8 mouse cellular contexts compared by ENCODE assay signal in genomic region chr7:141070058-141070862, GRCm38 (mm10). TPM values are rescaled to one million over a fixed set of nuclear protein-coding genes. Genes with fewer than 3 reads are reported as not detected.
DNase-seq lines count a peak whose midpoint lies in the region; ATAC-seq and TF ChIP-seq lines count a peak whose summit lies in the region.

No protein-coding gene starts in this region.

- peak; percentile 77 for DNase-seq in NIH3T3 (ENCODE audit: low read depth)
- DNase-seq in c-Kit-positive CD71-positive TER-119-positive erythroid progenitor cells, embryonic 14.5 days (ENCODE audit: low spot score): peak; percentile 72
- peak; percentile 89 for DNase-seq in forebrain, embryonic 11.5 days (ENCODE audit: low spot score)
- DNase-seq in heart, postnatal 14 days: peak; percentile 71 to 82
- DNase-seq in large intestine, adult 2 months (ENCODE audit: low read depth, low spot score): peak; percentile 79
- DNase-seq in lung, adult 2 months: peak; percentile 68
- peak; percentile 68 to 72 for DNase-seq in thymus, postnatal 36 days

- H3K4me1 ChIP-seq in forebrain, embryonic 11.5 days (replicated peaks; ENCODE audit: control insufficient read depth, insufficient read depth, low read length): 0 out of 2 replicates have a peak, but pooled peaks cover 3% of the 10 kb centered on the region
- H3K4me1 ChIP-seq in lung, adult 2 months (ENCODE audit: control insufficient read depth, insufficient read depth, low read length): no peaks in the 10 kb centered on the region
- H3K4me1 ChIP-seq in neural tube, embryonic 15.5 days: peaks cover 29% of the 10 kb centered on the region

- H3K4me2 ChIP-seq in forebrain, embryonic 11.5 days (ENCODE audit: low read depth, low read length, severe bottlenecking): peak overlapping the region; percentile 59
- peak overlapping the region; percentile 84 for H3K4me2 ChIP-seq in neural tube, embryonic 15.5 days

- H3K27me3 ChIP-seq in forebrain, embryonic 11.5 days (ENCODE audit: control insufficient read depth, insufficient read depth, low read length): peaks cover 10% of the 10 kb centered on the region; the same call in 1 of the 2 replicates
- peaks cover 6% of the 10 kb centered on the region for H3K27me3 ChIP-seq in neural tube, embryonic 15.5 days (replicated peaks)

- no peaks in the 10 kb centered on the region for H3K9me3 ChIP-seq in forebrain, embryonic 11.5 days (ENCODE audit: control insufficient read depth, low read length)
- no peaks in the 10 kb centered on the region for H3K9me3 ChIP-seq in neural tube, embryonic 15.5 days (replicated peaks)

- peak; percentile 54 for ATAC-seq in forebrain, embryonic 11.5 days (replicated peaks; ENCODE audit: low FRiP score)
- ATAC-seq in neural tube, embryonic 15.5 days (ENCODE audit: low FRiP score): peak; percentile 81

- TF ChIP-seq CTCF in lung, adult 2 months (IDR thresholded peaks at IDR 0.05; ENCODE audit: insufficient read depth, low read length): peak; percentile 77

- peak overlapping the region; percentile 43 for H3K9ac ChIP-seq in forebrain, embryonic 11.5 days (ENCODE audit: low read length)
- peak overlapping the region; percentile 61 for H3K9ac ChIP-seq in neural tube, embryonic 15.5 days (replicated peaks)

- intact Hi-C loops in heart, postnatal 14 days (cut with DNase I): loop anchor here (5.0 kb wide), 3 partner anchors 107 to 223 kb away; partner anchors contain the start of genes Odf3 and Scgb1c1

- no peak for TF ChIP-seq POLR2A in lung, adult 2 months (IDR thresholded peaks at IDR 0.05; ENCODE audit: borderline replicate concordance, extremely low read depth, low read depth, low read length)

- WGBS in forebrain, embryonic 11.5 days: 1% methylated on average over 51 of the region's 51 CpGs
- 3% methylated on average over 51 of the region's 51 CpGs for WGBS in large intestine, adult 2 months
- 3% methylated on average over 51 of the region's 51 CpGs for WGBS in lung, adult 2 months
- under 1% methylated on average over 51 of the region's 51 CpGs for WGBS in neural tube, embryonic 15.5 days

- no peak overlapping the region for H3K27ac ChIP-seq in forebrain, embryonic 11.5 days (ENCODE audit: low read depth, low read length)
- peak overlapping the region; percentile 92 for H3K27ac ChIP-seq in neural tube, embryonic 15.5 days (replicated peaks)

- peaks cover 2% of the 10 kb centered on the region; the same call in 1 of the 2 replicates for H3K36me3 ChIP-seq in forebrain, embryonic 11.5 days (ENCODE audit: control insufficient read depth, insufficient read depth, low read length)
- peaks cover 28% of the 10 kb centered on the region for H3K36me3 ChIP-seq in neural tube, embryonic 15.5 days

- H3K4me3 ChIP-seq in forebrain, embryonic 11.5 days (ENCODE audit: low read depth, low read length): peak overlapping the region; percentile 27
- H3K4me3 ChIP-seq in lung, adult 2 months (replicated peaks; ENCODE audit: extremely low read depth, low read depth, low read length): peak overlapping the region; percentile 64
- peak overlapping the region; percentile 42 for H3K4me3 ChIP-seq in neural tube, embryonic 15.5 days (replicated peaks)

RNA-seq across cellular contexts. Expression of gene Pkp3, which starts 7.8 kb away (rescaled TPM):
- 1.1 and 1.9 TPM in 2 replicates for polyA plus RNA-seq in forebrain, embryonic 11.5 days (2014; fragmentation: Nextera tagmentation; extraction: Ambion mirVana)
- total RNA-seq in heart, postnatal 14 days (2021): under 1 TPM; 0.43 to 0.95 TPM
- 101 and 143 TPM in 2 replicates for polyA plus RNA-seq in large intestine, adult 2 months (2012; rRNA removed)
- 23.8 and 47.7 TPM in 2 replicates for polyA plus RNA-seq in lung, adult 2 months (2012; rRNA removed)
- 0.18 and 8.4 TPM in 2 replicates for polyA plus RNA-seq in neural tube, embryonic 15.5 days (2015; fragmentation: Nextera tagmentation; extraction: Ambion mirVana)

RNA-seq across cellular contexts. Expression of gene B4galnt4, which starts 9.4 kb away (rescaled TPM):
- 22.3 and 23.5 TPM in 2 replicates for polyA plus RNA-seq in forebrain, embryonic 11.5 days (2014; fragmentation: Nextera tagmentation; extraction: Ambion mirVana)
- total RNA-seq in heart, postnatal 14 days (2021): under 1 TPM; 0.07 to 0.14 TPM
- polyA plus RNA-seq in large intestine, adult 2 months (2012; rRNA removed): 15.8 and 22.3 TPM in 2 replicates
- 0.33 and 0.36 TPM in 2 replicates for polyA plus RNA-seq in lung, adult 2 months (2012; rRNA removed)
- polyA plus RNA-seq in neural tube, embryonic 15.5 days (2015; fragmentation: Nextera tagmentation; extraction: Ambion mirVana): 39.3 and 51.2 TPM in 2 replicates

RNA-seq across cellular contexts. Expression of gene Sigirr, which starts 30.1 kb away (rescaled TPM):
- polyA plus RNA-seq in forebrain, embryonic 11.5 days (2014; fragmentation: Nextera tagmentation; extraction: Ambion mirVana): 1.2 and 1.8 TPM in 2 replicates
- 1 to 10 TPM; 8.0 to 8.1 TPM for total RNA-seq in heart, postnatal 14 days (2021)
- 41.3 and 41.8 TPM in 2 replicates for polyA plus RNA-seq in large intestine, adult 2 months (2012; rRNA removed)
- 40.5 and 40.6 TPM in 2 replicates for polyA plus RNA-seq in lung, adult 2 months (2012; rRNA removed)
- 3.3 and 7.8 TPM in 2 replicates for polyA plus RNA-seq in neural tube, embryonic 15.5 days (2015; fragmentation: Nextera tagmentation; extraction: Ambion mirVana)

RNA-seq across cellular contexts. Expression of gene Gm17387, which starts 41.3 kb away (rescaled TPM):
- polyA plus RNA-seq in forebrain, embryonic 11.5 days (2014; fragmentation: Nextera tagmentation; extraction: Ambion mirVana): not detected in 2 replicates
- total RNA-seq in heart, postnatal 14 days (2021): not detected
- not detected in 2 replicates for polyA plus RNA-seq in large intestine, adult 2 months (2012; rRNA removed)
- not detected in 2 replicates for polyA plus RNA-seq in lung, adult 2 months (2012; rRNA removed)
- polyA plus RNA-seq in neural tube, embryonic 15.5 days (2015; fragmentation: Nextera tagmentation; extraction: Ambion mirVana): not detected in 2 replicates

RNA-seq across cellular contexts. Expression of gene Ano9, which starts 47.3 kb away (rescaled TPM):
- polyA plus RNA-seq in forebrain, embryonic 11.5 days (2014; fragmentation: Nextera tagmentation; extraction: Ambion mirVana): 0.21 and 0.39 TPM in 2 replicates
- total RNA-seq in heart, postnatal 14 days (2021): under 1 TPM; 0.10 to 0.29 TPM
- polyA plus RNA-seq in large intestine, adult 2 months (2012; rRNA removed): 143 and 205 TPM in 2 replicates
- polyA plus RNA-seq in lung, adult 2 months (2012; rRNA removed): 2.8 and 10.7 TPM in 2 replicates
- 0.60 and 1.4 TPM in 2 replicates for polyA plus RNA-seq in neural tube, embryonic 15.5 days (2015; fragmentation: Nextera tagmentation; extraction: Ambion mirVana)

Comparison
In these comparisons a context has a peak if more than half of its experiments do, and no peak if none do; other contexts are left out.
1. RNA of gene B4galnt4, which starts 9.4 kb away (polyA plus RNA-seq): 39.3 to 51.2 TPM in neural tube, embryonic 15.5 days, 22.3 to 23.5 TPM in forebrain, embryonic 11.5 days and 15.8 to 22.3 TPM in large intestine, adult 2 months; 0.33 to 0.36 TPM in lung, adult 2 months; every median in the first group is over 10 times any median in the second.
2. Peak in every context shown above with its lines, with median percentiles within 50 percentile points of each other: DNase-seq and H3K4me3 ChIP-seq.